In the genomic region with DNA sequence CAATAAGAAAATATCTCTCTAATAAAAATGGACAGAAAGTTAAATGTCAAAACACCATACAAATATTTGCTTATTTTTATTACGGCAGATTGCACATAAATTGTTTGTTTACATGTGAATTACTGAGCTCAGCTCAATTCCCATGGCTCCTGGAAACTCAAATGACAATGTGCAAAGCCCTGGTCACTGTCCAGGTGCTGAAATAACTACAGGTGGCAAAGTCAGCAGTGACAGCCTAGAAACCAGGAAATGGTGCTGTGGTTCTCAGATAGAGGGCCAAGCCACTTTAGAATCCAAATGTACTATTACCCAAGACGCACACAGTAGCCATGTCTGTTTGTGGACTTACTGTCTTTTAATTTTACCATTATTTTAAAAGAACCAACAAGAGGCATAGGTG, we compare ENCODE assay signal across 22 mouse cellular contexts.
DNase-seq lines count a peak whose midpoint lies in the region; ATAC-seq and TF ChIP-seq lines count a peak whose summit lies in the region.
"Had no signal": no experiment of that assay in that cellular context is flagged by ENCODE, and none has a peak within 500 bp of the region (broad histone marks: within the 10 kb centered on the region; RNA-seq: fewer than 3 reads in every experiment).

No protein-coding gene starts in this region.

- ATAC-seq in lung, embryonic 14.5 days (ENCODE audit: insufficient read depth) = no peak
- ATAC-seq in neural tube, embryonic 15.5 days (ENCODE audit: low FRiP score) = no peak
- ATAC-seq: forebrain, embryonic 16.5 days had no signal

- WGBS in lung, embryonic 14.5 days = 68% methylated on average over 2 of the region's 2 CpGs
- WGBS in neural tube, embryonic 15.5 days = 95% methylated on average over 2 of the region's 2 CpGs

- H3K4me1 ChIP-seq in lung, embryonic 14.5 days (ENCODE audit: insufficient read depth) = no peaks in the 10 kb centered on the region
- H3K4me1 ChIP-seq in neural tube, embryonic 15.5 days = no peaks in the 10 kb centered on the region
- H3K4me1 ChIP-seq: heart, embryonic 15.5 days; hindbrain, embryonic 13.5 days; kidney, embryonic 15.5 days; limb, embryonic 15.5 days; liver, embryonic 15.5 days; stomach, embryonic 15.5 days had no signal

- H3K36me3 ChIP-seq in lung, embryonic 14.5 days (ENCODE audit: insufficient read depth) = no peaks in the 10 kb centered on the region
- no peaks in the 10 kb centered on the region for H3K36me3 ChIP-seq in neural tube, embryonic 15.5 days
- H3K36me3 ChIP-seq: heart, embryonic 15.5 days; hindbrain, embryonic 13.5 days; kidney, embryonic 15.5 days; limb, embryonic 15.5 days; liver, embryonic 15.5 days; stomach, embryonic 15.5 days had no signal

- H3K27me3 ChIP-seq in lung, embryonic 14.5 days (ENCODE audit: insufficient read depth, low read length) = no peaks in the 10 kb centered on the region
- no peaks in the 10 kb centered on the region for H3K27me3 ChIP-seq in neural tube, embryonic 15.5 days (replicated peaks)
- H3K27me3 ChIP-seq: heart, embryonic 15.5 days; hindbrain, embryonic 13.5 days; kidney, embryonic 15.5 days; limb, embryonic 15.5 days; liver, embryonic 15.5 days; stomach, embryonic 15.5 days had no signal

- no peak overlapping the region for H3K4me2 ChIP-seq in lung, embryonic 14.5 days
- no peak overlapping the region for H3K4me2 ChIP-seq in neural tube, embryonic 15.5 days
- H3K4me2 ChIP-seq: heart, embryonic 15.5 days; hindbrain, embryonic 13.5 days; kidney, embryonic 15.5 days; limb, embryonic 15.5 days; liver, embryonic 15.5 days; stomach, embryonic 15.5 days had no signal

- no peaks in the 10 kb centered on the region for H3K9me3 ChIP-seq in lung, embryonic 14.5 days (ENCODE audit: low read depth, low read length)
- H3K9me3 ChIP-seq in neural tube, embryonic 15.5 days (replicated peaks) = no peaks in the 10 kb centered on the region
- H3K9me3 ChIP-seq: heart, embryonic 15.5 days; hindbrain, embryonic 13.5 days; kidney, embryonic 15.5 days; limb, embryonic 15.5 days; liver, embryonic 15.5 days; stomach, embryonic 15.5 days had no signal

- no peak overlapping the region for H3K27ac ChIP-seq in lung, embryonic 14.5 days (ENCODE audit: low read depth)
- H3K27ac ChIP-seq in neural tube, embryonic 15.5 days (replicated peaks) = no peak overlapping the region
- H3K27ac ChIP-seq: heart, adult 2 months; heart, embryonic 15.5 days; hindbrain, embryonic 13.5 days; kidney, embryonic 15.5 days; limb, embryonic 15.5 days; liver, embryonic 15.5 days; macrophage; stomach, embryonic 15.5 days had no signal

- H3K9ac ChIP-seq in lung, embryonic 14.5 days = no peak overlapping the region
- H3K9ac ChIP-seq in neural tube, embryonic 15.5 days (replicated peaks) = no peak overlapping the region
- H3K9ac ChIP-seq: heart, embryonic 15.5 days; hindbrain, embryonic 13.5 days; kidney, embryonic 15.5 days; limb, embryonic 15.5 days; liver, embryonic 15.5 days; stomach, embryonic 15.5 days had no signal

- H3K4me3 ChIP-seq in lung, embryonic 14.5 days (ENCODE audit: low read depth, low read length) = no peak overlapping the region
- no peak overlapping the region for H3K4me3 ChIP-seq in neural tube, embryonic 15.5 days (replicated peaks)
- H3K4me3 ChIP-seq: heart, adult 2 months; heart, embryonic 15.5 days; hindbrain, embryonic 13.5 days; kidney, embryonic 15.5 days; limb, embryonic 15.5 days; liver, embryonic 15.5 days; stomach, embryonic 15.5 days had no signal

- no peak for TF ChIP-seq CTCF in lung, embryonic 14.5 days (IDR thresholded peaks at IDR 0.05; ENCODE audit: low read depth)

- peak; percentile 10 for DNase-seq in cerebellum, adult 11 months
- DNase-seq in cerebellum, postnatal 4 days (ENCODE audit: low spot score in 2 of 2) = no peak
- peak; percentile 29 for DNase-seq in lung, embryonic 14.5 days
- no peak for DNase-seq in lung, postnatal 25 days (ENCODE audit: low spot score)
- DNase-seq in embryo, embryonic 10.5 days (ENCODE audit: low spot score) = peak; percentile 6
- DNase-seq in ovary, postnatal 14 days (ENCODE audit: low spot score) = no peak
- DNase-seq: adrenal gland, adult 8-10 months; gastrocnemius, postnatal 14 days; heart, adult 2 months; heart, postnatal 36 days; kidney, adult 11 months; layer of hippocampus, adult 9-11 months; thymus, postnatal 36 days had no signal

Comparison
In these comparisons a context has a peak if more than half of its experiments do, and no peak if none do; other contexts are left out.
1. DNase-seq: peak in cerebellum, adult 11 months (single experiment), lung, embryonic 14.5 days (single experiment) and embryo, embryonic 10.5 days (single experiment); none in cerebellum, postnatal 4 days (0 of 2), lung, postnatal 25 days (single experiment) and ovary, postnatal 14 days (single experiment).